Mouse (Mus musculus) gastrocnemius, postnatal 10 days (tissue): ENCODE measurements around the gene Smg8. TPM values are rescaled to one million over a fixed set of nuclear protein-coding genes. Genes with fewer than 3 reads are reported as not detected.
A peak's percentile ranks its signal among the peaks of the same experiment; 100 is the strongest.
"Not testable (repeated sequence)": the region's sequence is repeated elsewhere in the genome, so short reads cannot be mapped to it uniquely, and the experiment has no call there.

ENCODE experiments used
- DNase-seq: peaks from one replicate; pipeline ENCODE4 v3.0.0; 2021; ENCODE audit warnings: mixed read lengths
- long read RNA-seq, 2 experiments: library from polyadenylated mRNA; stranded (forward); transcript quantifications; one replicate each; pipeline ENCODE4 v2.0.0; 2021
- total RNA-seq, 2 experiments: library from RNA; stranded (reverse); gene quantifications; 2 replicates each; pipeline ENCODE4 v1.2.3; 2021

The Smg8 gene
- 1 to 10 TPM; 8.4 to 9.1 TPM for total RNA-seq
- long read RNA-seq, experiment 1, transcript Smg8-201 (4 exons, 3,218 nt), result major isoform, 10 of 10 reads
- long read RNA-seq, experiment 1, partial matches to known transcripts, result 0 of 10 reads
- long read RNA-seq, experiment 1, other reads (novel, unspliced or antisense), result 0 of 10 reads
- long read RNA-seq, experiment 2, transcript Smg8-201 (4 exons, 3,218 nt), result major isoform, 7 of 8 reads
- long read RNA-seq, experiment 2, partial matches to known transcripts, result 0 of 8 reads
- long read RNA-seq, experiment 2, other reads (novel, unspliced or antisense), result 1 of 8 reads

GRCm38 (mm10) chr11:87086290-87086984, at the start of gene Smg8:
Smg8 (minus strand) TSS chr11:87086774.
- DNase-seq, result peak; percentile 73

- peak; percentile 11 for DNase-seq
Measured at GRCm38 (mm10) chr11:87136233-87136632, 49.7 kb upstream of the Smg8 start.

- DNase-seq, result peak; percentile 80
Measured at GRCm38 (mm10) chr11:87126824-87127816, 40.5 kb upstream of the Smg8 start, which contains the start of gene Trim37. Trim37 (plus strand) TSS chr11:87127077.

DNA sequence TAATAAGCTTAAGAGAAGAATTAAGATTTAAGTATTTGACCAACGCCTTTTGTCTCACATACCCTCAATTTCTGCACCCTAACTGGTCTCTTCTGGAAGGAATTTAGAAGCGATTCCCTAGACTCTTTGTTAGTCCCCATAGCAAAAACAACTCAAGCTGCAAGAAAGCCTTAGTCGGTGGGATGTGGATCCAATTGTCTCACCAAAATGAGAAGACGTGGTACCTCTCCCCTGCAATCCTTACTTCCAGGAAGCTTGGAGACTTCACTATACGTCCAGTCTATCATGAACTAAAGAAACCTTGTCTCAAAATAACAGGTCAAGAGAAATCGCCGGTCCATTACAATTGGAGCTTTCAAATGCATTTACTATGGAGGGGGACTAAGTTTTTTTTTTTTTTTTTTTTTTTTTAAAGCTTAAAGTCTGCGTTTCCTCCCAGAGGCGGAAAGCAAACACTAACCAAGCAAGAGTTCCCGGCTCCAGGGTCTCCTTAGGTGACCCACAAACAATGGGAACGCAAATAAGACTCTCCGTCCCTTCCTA, 39.8 kb upstream of the Smg8 start:
- no peak for DNase-seq

GRCm38 (mm10) chr11:87125562-87125961, 39.0 kb upstream of the Smg8 start:
- no peak for DNase-seq

- no peak for DNase-seq
Measured at GRCm38 (mm10) chr11:87121864-87122263, 35.3 kb upstream of the Smg8 start.

GRCm38 (mm10) chr11:87110172-87110909, 23.8 kb upstream of the Smg8 start:
- DNase-seq, result no peak

DNA sequence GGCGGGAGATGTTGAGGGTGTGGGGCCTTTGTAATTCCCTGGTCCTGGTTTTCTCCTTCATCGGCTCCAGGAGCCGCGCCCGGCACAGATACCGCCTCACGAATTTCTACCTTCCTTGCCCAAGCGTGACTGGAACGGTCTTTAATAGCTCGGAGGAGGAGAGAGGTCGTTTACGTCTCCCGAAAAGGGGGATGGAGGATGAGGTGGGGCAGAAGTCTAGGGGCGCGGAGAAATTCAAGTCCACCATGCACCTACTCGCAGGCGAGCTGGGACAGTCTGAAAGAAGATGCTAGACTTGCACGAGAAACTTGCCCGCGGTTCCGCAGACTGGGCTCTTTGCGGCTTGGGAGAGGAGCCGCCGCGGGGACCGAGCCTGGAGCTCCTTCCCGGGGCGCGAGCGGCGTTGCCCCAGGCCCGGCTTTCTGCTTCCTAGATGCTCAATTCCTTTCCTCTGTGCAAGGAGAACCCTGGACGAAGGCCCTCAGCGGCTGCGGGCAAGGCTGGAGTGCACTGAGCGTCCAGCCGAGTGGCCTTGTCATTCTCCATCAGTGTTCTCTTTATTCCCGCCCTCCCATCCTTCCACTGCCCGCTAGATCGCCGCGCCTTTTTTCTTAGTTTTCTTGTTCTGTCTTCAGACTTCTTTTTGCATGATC, 23.1 kb upstream of the Smg8 start:
- DNase-seq, result peak; percentile 17

GRCm38 (mm10) chr11:87108755-87109518, 22.4 kb upstream of the Smg8 start, which contains the start of gene Ska2:
Ska2 (plus strand) TSS chr11:87109234.
- DNase-seq, result peak; percentile 91

- DNase-seq, result no peak
Measured at GRCm38 (mm10) chr11:87108409-87108754, 21.8 kb upstream of the Smg8 start, which contains the start of gene Prr11. Prr11 (minus strand) TSS chr11:87108708.

GRCm38 (mm10) chr11:87087142-87087541, 568 bp upstream of the Smg8 start:
- DNase-seq, result no peak

- DNase-seq, result no peak
Measured at GRCm38 (mm10) chr11:87085461-87085860, 1.1 kb downstream of the Smg8 start.

DNA sequence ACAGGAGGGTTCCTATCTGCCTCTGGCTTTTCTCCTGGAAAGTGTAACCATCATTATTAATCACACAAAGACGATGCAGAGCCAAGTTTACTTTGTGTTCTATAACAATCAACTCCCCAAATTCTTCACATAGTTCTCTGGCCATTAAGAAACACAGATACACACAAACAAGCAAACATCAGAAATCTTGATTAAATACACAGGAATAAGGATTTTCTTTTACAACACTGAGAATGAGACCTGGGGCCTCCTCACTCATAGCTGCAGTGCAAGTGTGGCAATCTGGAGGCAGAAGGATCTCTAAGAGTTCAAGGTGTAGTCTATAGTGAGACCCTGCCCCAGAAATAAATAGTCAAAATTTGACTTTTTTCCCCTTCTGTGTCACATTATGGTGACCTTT, 2.9 kb downstream of the Smg8 start:
- DNase-seq, result no peak

DNA sequence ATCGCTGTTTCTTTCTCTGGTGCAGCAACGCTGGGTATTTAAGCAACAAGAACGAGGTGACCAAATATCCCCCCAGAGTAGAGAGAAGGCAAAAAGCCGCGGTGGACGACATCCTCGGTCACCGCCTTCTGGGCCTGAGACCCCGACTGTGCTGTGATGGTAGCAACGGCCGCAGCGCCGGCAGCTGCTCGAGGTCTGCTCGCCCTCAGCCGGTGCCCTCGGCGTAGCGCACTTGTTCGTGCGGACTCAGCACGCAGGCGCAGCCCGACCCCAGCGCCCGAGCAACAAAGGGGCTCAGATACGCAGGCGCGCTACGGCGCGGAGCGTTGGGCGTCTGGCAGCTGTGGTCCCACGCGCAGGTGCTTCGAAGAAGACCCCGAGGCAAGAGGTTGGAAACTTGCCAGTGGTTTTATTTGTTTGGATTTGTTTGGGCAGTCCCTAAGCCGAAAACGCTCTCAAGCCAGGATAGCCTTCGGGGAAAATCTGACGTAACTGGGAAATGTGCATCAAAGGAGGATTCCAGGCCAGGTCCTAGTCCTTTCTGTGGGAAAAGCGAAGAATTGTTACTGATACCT, 12.6 kb downstream of the Smg8 start, which contains the start of gene Gdpd1:
Gdpd1 (minus strand) TSS at position 197 of the 575 bp plus-strand sequence.
- peak; percentile 80 for DNase-seq

- DNase-seq, result peak; percentile 60
Measured at GRCm38 (mm10) chr11:87073343-87073865, 13.2 kb downstream of the Smg8 start.

DNA sequence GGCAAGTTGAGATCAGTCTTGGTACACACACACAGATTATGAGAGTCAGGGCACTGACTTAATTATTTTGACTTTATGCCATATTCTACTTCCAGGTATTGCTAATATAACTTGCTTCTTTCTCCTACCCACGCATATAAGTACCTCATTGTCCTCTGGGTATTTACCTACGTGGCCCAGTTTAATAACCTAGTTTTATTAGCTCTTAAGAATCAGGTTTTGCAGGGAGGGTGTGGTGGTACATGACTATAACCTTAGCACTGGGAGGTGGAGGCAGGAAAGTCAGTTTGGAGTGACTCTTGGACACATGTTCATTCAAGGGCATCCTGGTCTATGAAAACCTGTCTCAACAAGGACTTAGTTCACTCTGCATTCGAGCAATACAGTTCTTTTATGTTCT, 24.5 kb downstream of the Smg8 start:
- no peak for DNase-seq

- DNase-seq, result no peak
Measured at GRCm38 (mm10) chr11:87060410-87060809, 26.2 kb downstream of the Smg8 start.

GRCm38 (mm10) chr11:87056286-87056685, 30.3 kb downstream of the Smg8 start:
- no peak for DNase-seq

DNA sequence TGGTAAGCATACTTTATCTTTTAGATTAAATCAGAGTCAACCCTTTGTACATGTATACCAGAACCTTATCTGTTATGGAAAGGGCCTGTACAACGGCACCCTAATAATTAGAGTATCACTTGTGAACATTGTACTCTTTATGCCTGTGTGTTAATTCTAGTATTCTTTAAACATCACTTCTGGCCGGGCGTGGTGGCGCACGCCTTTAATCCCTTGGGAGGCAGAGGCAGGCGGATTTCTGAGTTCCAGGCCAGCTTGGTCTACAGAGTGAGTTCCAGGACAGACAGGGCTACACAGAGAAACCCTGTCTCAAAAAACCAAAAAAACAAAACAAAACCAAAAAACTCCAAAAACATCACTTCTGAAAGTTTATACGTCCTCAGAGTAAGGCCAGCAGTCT, 37.7 kb downstream of the Smg8 start:
- DNase-seq, result not testable (repeated sequence)
